Mouse (Mus musculus): Measurements from ENCODE around the gene Rnf6. TPM values are rescaled to one million over a fixed set of nuclear protein-coding genes. Genes with fewer than 3 reads are reported as not detected.
"Not testable (repeated sequence)": the region's sequence is repeated elsewhere in the genome, so short reads cannot be mapped to it uniquely, and the experiment has no call there.

Rnf6 gene
- polyA plus RNA-seq, 1 experiment = 14.7 TPM

GRCm38 (mm10) chr5:146190501-146191269 is 30.7 kb downstream of the Rnf6 start:
- Histone ChIP-seq H3ac (ENCODE audit: control insufficient read depth, insufficient read length, low read depth) (no peak overlapping the region), H3K27me3 (ENCODE audit: control insufficient read depth, insufficient read depth, insufficient read length) (no peaks in the 10 kb centered on the region), H3K79me2 (ENCODE audit: control insufficient read depth, insufficient read depth) (no peaks in the 10 kb centered on the region), H3K4me3 (ENCODE audit: insufficient read depth, poor library complexity, severe bottlenecking) (no peak overlapping the region), H3K79me3 (ENCODE audit: low read depth) (no peaks in the 10 kb centered on the region), H3K36me3 (ENCODE audit: control insufficient read depth, insufficient read depth) (no peaks in the 10 kb centered on the region)
- TF ChIP-seq CTCF (IDR thresholded peaks at IDR 0.05; ENCODE audit: control insufficient read depth, insufficient read depth, insufficient read length) (no peak), USF1 (IDR thresholded peaks at IDR 0.05; ENCODE audit: low read depth) (no peak), MAX (IDR thresholded peaks at IDR 0.05) (no peak), FOSL1 (IDR thresholded peaks at IDR 0.05; ENCODE audit: insufficient read depth, low read length, poor library complexity, severe bottlenecking) (no peak), MYOD1 (IDR thresholded peaks at IDR 0.05; ENCODE audit: control insufficient read depth, insufficient read length, low read depth) (no peak), CEBPB (IDR thresholded peaks at IDR 0.05; ENCODE audit: low read depth) (no peak), MYOG (IDR thresholded peaks at IDR 0.05; ENCODE audit: control insufficient read depth, extremely low read depth, insufficient read length) (no peak)

GRCm38 (mm10) chr5:146190093-146190492 is 31.3 kb downstream of the Rnf6 start:
- H3K36me3 ChIP-seq (ENCODE audit: control insufficient read depth, insufficient read depth) = no peaks in the 10 kb centered on the region

DNA sequence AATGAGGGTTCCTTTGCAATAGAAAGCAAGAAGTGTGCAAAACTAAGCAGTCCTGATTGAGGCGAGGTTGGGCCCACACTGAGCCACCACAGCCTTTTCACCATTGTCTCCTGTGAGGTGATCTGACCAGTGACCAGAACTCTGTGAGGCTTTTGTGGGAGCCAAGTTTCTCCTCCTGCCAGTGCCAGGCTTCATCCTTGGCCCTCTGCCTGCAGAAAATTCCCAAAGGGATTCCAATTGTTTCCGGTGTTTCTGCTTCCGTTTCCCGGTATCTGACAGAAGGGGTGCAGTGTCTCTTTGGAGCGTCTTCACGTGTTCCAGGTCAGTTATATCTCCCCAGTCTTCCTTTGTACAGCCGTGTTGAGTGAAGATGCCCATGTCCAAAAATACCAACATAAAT is 32.6 kb downstream of the Rnf6 start:
- no peaks in the 10 kb centered on the region for H3K79me3 ChIP-seq (ENCODE audit: low read depth)
- no peaks in the 10 kb centered on the region for H3K79me2 ChIP-seq (ENCODE audit: control insufficient read depth, insufficient read depth)
- no peaks in the 10 kb centered on the region for H3K36me3 ChIP-seq (ENCODE audit: control insufficient read depth, insufficient read depth)
- H3K4me3 ChIP-seq (ENCODE audit: insufficient read depth, poor library complexity, severe bottlenecking) = no peak overlapping the region
- TF ChIP-seq CTCF (IDR thresholded peaks at IDR 0.05; ENCODE audit: control insufficient read depth, insufficient read depth, insufficient read length) = no peak
- no peak for TF ChIP-seq CEBPB (IDR thresholded peaks at IDR 0.05; ENCODE audit: low read depth)
- TF ChIP-seq MAX (IDR thresholded peaks at IDR 0.05) = no peak
- TF ChIP-seq FOSL1 (IDR thresholded peaks at IDR 0.05; ENCODE audit: insufficient read depth, low read length, poor library complexity, severe bottlenecking) = no peak
- TF ChIP-seq MYOD1 (IDR thresholded peaks at IDR 0.05; ENCODE audit: control insufficient read depth, insufficient read length, low read depth) = no peak
- no peak for TF ChIP-seq USF1 (IDR thresholded peaks at IDR 0.05; ENCODE audit: low read depth)
- H3K27me3 ChIP-seq (ENCODE audit: control insufficient read depth, insufficient read depth, insufficient read length) = no peaks in the 10 kb centered on the region
- no peak overlapping the region for H3ac ChIP-seq (ENCODE audit: control insufficient read depth, insufficient read length, low read depth)

More at GRCm38 (mm10) chr5:146190093-146190492, 31.3 kb downstream of the Rnf6 start:
- no peaks in the 10 kb centered on the region for H3K79me3 ChIP-seq (ENCODE audit: low read depth)
- H3K79me2 ChIP-seq (ENCODE audit: control insufficient read depth, insufficient read depth) = no peaks in the 10 kb centered on the region
- no peak overlapping the region for H3ac ChIP-seq (ENCODE audit: control insufficient read depth, insufficient read length, low read depth)
- TF ChIP-seq MYOD1 (IDR thresholded peaks at IDR 0.05; ENCODE audit: control insufficient read depth, insufficient read length, low read depth) (no peak), MYOG (IDR thresholded peaks at IDR 0.05; ENCODE audit: control insufficient read depth, extremely low read depth, insufficient read length) (no peak), CEBPB (IDR thresholded peaks at IDR 0.05; ENCODE audit: low read depth) (no peak)
- H3K4me3 ChIP-seq (ENCODE audit: insufficient read depth, poor library complexity, severe bottlenecking) = no peak overlapping the region
- H3K27me3 ChIP-seq (ENCODE audit: control insufficient read depth, insufficient read depth, insufficient read length) = no peaks in the 10 kb centered on the region

DNA sequence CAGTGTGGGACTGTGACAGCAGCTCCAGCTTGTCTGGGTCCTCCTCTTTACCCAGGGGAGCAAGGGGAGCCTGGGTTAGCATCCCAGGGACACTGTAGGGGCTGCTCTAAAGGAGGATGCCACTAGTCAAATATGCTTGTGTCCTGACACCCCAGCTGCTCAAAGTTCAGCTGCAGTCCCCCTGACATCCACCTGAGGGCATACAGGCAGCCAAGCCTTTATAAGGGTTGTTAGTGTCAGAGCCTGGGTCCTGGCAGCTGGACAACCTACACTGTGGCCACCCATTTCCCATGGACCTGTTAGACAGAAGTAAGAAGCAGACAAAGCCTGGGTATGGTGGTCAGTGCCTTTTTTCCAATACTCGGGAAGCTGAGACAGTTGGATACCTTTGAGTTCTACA is 33.2 kb downstream of the Rnf6 start:
- no peaks in the 10 kb centered on the region for H3K36me3 ChIP-seq (ENCODE audit: control insufficient read depth, insufficient read depth)
- H3K27me3 ChIP-seq (ENCODE audit: control insufficient read depth, insufficient read depth, insufficient read length) = no peaks in the 10 kb centered on the region
- no peaks in the 10 kb centered on the region for H3K79me3 ChIP-seq (ENCODE audit: low read depth)
- H3ac ChIP-seq (ENCODE audit: control insufficient read depth, insufficient read length, low read depth) = no peak overlapping the region
- H3K4me3 ChIP-seq (ENCODE audit: insufficient read depth, poor library complexity, severe bottlenecking) = no peak overlapping the region
- no peaks in the 10 kb centered on the region for H3K79me2 ChIP-seq (ENCODE audit: control insufficient read depth, insufficient read depth)
- TF ChIP-seq USF1 (IDR thresholded peaks at IDR 0.05; ENCODE audit: low read depth) (no peak), MYOG (IDR thresholded peaks at IDR 0.05; ENCODE audit: control insufficient read depth, extremely low read depth, insufficient read length) (no peak), CEBPB (IDR thresholded peaks at IDR 0.05; ENCODE audit: low read depth) (no peak), MYOD1 (IDR thresholded peaks at IDR 0.05; ENCODE audit: control insufficient read depth, insufficient read length, low read depth) (no peak), FOSL1 (IDR thresholded peaks at IDR 0.05; ENCODE audit: insufficient read depth, low read length, poor library complexity, severe bottlenecking) (no peak), CTCF (IDR thresholded peaks at IDR 0.05; ENCODE audit: control insufficient read depth, insufficient read depth, insufficient read length) (no peak), MAX (IDR thresholded peaks at IDR 0.05) (no peak)

DNA sequence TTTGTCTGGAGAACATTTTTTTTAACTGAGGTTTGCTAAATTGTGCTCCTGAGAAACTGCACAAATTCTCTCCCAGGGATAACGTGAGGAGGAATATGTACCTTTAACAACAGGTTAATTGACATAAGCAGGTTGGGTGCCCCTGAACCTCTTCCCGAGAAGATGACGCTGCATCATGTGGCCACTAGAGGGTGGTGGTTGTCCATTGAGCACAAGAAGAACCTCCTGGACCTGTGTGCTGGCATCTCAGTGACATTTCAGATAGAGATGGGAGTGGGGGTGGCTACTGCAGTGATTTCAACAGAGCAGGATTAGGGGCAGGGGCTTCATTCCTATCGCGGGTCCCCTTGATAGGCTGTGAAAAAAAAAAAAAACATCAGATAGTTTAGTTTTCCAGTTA is 33.9 kb downstream of the Rnf6 start:
- not testable (repeated sequence) for H3K36me3 ChIP-seq (ENCODE audit: control insufficient read depth, insufficient read depth); H3K27me3 ChIP-seq (ENCODE audit: control insufficient read depth, insufficient read depth, insufficient read length); H3K79me3 ChIP-seq (ENCODE audit: low read depth); H3K79me2 ChIP-seq (ENCODE audit: control insufficient read depth, insufficient read depth); H3K4me3 ChIP-seq (ENCODE audit: insufficient read depth, poor library complexity, severe bottlenecking); H3ac ChIP-seq (ENCODE audit: control insufficient read depth, insufficient read length, low read depth)

GRCm38 (mm10) chr5:146185204-146185603 is 36.2 kb downstream of the Rnf6 start, which contains the start of gene 1700001J03Rik:
1700001J03Rik (minus strand) TSS chr5:146185304.
- not testable (repeated sequence) for H3K36me3 ChIP-seq (ENCODE audit: control insufficient read depth, insufficient read depth); H3K27me3 ChIP-seq (ENCODE audit: control insufficient read depth, insufficient read depth, insufficient read length); H3ac ChIP-seq (ENCODE audit: control insufficient read depth, insufficient read length, low read depth); H3K79me2 ChIP-seq (ENCODE audit: control insufficient read depth, insufficient read depth); H3K79me3 ChIP-seq (ENCODE audit: low read depth); H3K4me3 ChIP-seq (ENCODE audit: insufficient read depth, poor library complexity, severe bottlenecking)

DNA sequence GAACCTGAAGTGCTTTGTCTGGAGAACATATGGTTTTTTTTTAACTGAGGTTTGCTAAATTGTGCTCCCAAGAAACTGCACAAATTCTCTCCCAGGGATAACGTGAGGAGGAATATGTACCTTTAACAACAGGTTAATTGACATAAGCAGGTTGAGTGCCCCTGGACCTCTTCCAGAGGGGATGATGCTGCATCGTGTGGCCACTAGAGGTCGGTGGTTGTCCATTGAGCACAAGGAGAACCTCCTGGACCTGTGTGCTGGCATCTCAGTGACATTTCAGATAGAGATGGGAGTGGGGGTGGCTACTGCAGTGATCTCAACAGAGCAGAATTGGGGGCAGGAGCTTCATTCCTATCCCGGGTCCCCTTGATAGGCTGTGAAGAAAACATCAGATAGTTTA is 48.6 kb downstream of the Rnf6 start:
- H3K36me3 ChIP-seq (ENCODE audit: control insufficient read depth, insufficient read depth); H3K79me2 ChIP-seq (ENCODE audit: control insufficient read depth, insufficient read depth); H3K79me3 ChIP-seq (ENCODE audit: low read depth); H3ac ChIP-seq (ENCODE audit: control insufficient read depth, insufficient read length, low read depth); H3K4me3 ChIP-seq (ENCODE audit: insufficient read depth, poor library complexity, severe bottlenecking); H3K27me3 ChIP-seq (ENCODE audit: control insufficient read depth, insufficient read depth, insufficient read length): not testable (repeated sequence)

DNA sequence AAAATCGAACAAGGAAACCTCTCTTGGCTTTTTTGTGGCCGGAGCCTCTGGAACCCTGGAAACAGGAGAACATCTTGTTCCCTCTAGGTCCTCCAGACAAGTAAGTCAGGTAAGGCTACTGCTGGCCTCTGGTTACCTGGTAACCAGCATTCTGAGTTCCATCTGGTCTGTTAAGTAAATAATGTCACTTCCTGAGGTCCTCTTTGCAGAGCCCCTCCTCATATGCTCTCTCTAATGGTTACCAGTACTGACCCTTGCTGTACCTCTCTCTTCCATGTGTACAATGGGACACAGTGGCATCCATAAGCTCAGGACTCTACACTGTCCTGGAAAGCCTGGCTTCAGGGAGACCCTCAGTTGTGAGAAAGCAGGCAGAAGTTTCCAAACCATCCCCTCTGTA is 50.7 kb downstream of the Rnf6 start, which contains the start of gene Gm6309:
Gene Gm6309, minus strand, starts transcription at position 101 of the 400 bp plus-strand sequence.
- H3K4me3 ChIP-seq (ENCODE audit: insufficient read depth, poor library complexity, severe bottlenecking); H3K27me3 ChIP-seq (ENCODE audit: control insufficient read depth, insufficient read depth, insufficient read length): not testable (repeated sequence)

GRCm38 (mm10) chr5:146160439-146160838 is 60.9 kb downstream of the Rnf6 start, which contains the start of gene Gm5565:
Gm5565 (minus strand) TSS chr5:146160539.
- not testable (repeated sequence) for H3K79me3 ChIP-seq (ENCODE audit: low read depth); H3K4me3 ChIP-seq (ENCODE audit: insufficient read depth, poor library complexity, severe bottlenecking); H3K79me2 ChIP-seq (ENCODE audit: control insufficient read depth, insufficient read depth); H3ac ChIP-seq (ENCODE audit: control insufficient read depth, insufficient read length, low read depth); H3K27me3 ChIP-seq (ENCODE audit: control insufficient read depth, insufficient read depth, insufficient read length); H3K36me3 ChIP-seq (ENCODE audit: control insufficient read depth, insufficient read depth)

More for the DNA sequence above, 50.7 kb downstream of the Rnf6 start, which contains the start of gene Gm6309:
- not testable (repeated sequence) for H3K36me3 ChIP-seq (ENCODE audit: control insufficient read depth, insufficient read depth); H3K79me2 ChIP-seq (ENCODE audit: control insufficient read depth, insufficient read depth); H3K79me3 ChIP-seq (ENCODE audit: low read depth); H3ac ChIP-seq (ENCODE audit: control insufficient read depth, insufficient read length, low read depth)

All from C2C12 (cell line).